Mouse (Mus musculus) adipocyte (in vitro differentiated cells): Measurements from ENCODE around the gene Gkn1.

ENCODE experiments used
- DNase-seq: peaks from one replicate; pipeline ENCODE4 v3.0.0-alpha.2; 2016; ENCODE audit warnings: low spot score

The Gkn1 gene

GRCm38 (mm10) chr6:87323381-87323780, 27.4 kb downstream of the Gkn1 start:
- peak; percentile 83 for DNase-seq

DNA sequence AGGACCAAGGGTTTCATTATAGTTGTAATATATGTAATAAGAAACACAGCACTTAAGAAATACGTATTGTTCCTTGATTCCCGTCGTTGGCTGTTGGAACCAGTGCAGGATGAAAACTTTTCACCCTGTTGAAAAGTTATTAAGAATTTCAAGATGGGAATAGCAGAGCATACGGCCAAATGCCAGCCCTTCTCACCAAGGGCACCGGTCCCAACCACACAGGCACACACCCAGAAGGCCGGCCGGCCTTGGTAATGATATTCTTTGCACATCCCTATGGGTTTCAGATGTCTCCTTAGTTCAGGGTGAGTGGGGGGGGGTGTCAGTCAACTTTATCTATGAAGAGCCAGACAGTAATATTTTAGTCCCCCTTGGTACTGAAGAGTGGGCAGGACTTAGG, 32.1 kb downstream of the Gkn1 start:
- DNase-seq = no peak

GRCm38 (mm10) chr6:87316966-87317365, 33.8 kb downstream of the Gkn1 start:
- DNase-seq = peak; percentile 96

GRCm38 (mm10) chr6:87312761-87313160, 38.0 kb downstream of the Gkn1 start:
- no peak for DNase-seq

- no peak for DNase-seq
Measured at GRCm38 (mm10) chr6:87304486-87304885, 46.3 kb downstream of the Gkn1 start.

DNA sequence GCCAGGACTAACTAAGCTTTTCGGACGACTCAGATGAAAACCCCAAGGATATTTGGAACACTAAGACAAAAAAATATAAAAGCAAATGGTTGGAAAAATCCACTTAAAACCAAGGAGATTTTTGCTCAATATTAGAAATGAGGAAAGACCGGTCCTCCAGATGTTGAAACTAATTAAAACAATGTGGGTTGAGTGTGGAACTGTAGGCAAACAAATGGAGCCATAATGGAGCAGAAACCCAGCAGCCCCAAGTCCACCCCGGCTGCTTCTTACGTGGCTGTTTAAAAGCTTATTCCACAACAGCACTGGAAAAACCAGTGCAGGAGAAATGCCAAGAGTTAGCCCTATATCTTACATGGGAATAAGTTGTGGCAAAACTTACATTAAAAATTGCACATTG, 48.0 kb downstream of the Gkn1 start:
- DNase-seq = no peak

DNA sequence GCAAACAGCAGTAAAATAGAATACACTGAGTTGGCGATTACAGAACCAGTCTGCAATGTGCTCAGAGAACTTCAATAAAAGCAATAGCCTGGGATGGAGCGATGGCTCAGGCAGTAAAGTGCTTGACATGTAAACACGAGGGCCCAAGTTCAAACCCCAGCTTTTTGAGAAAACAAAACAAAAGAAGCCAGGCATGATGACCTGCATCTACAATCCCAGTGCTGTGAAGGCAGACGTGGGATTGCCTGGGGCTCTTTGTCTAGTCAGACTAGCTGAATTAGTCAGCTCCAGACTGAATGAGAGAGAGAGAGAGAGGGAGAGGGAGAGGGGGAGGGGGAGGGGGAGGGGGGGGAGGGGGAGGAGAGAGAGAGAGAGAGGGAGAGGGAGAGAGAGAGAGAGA, 48.8 kb downstream of the Gkn1 start:
- no peak for DNase-seq
